Mouse (Mus musculus) megakaryocyte-erythroid progenitor cell, adult 5-6 weeks (primary cell): Measurements from ENCODE around the gene Srsf2. TPM values are rescaled to one million over a fixed set of nuclear protein-coding genes. Genes with fewer than 3 reads are reported as not detected.
"Not testable (repeated sequence)": the region's sequence is repeated elsewhere in the genome, so short reads cannot be mapped to it uniquely, and the experiment has no call there.

Experiments
- ATAC-seq: replicated peaks from 2 replicates; pipeline ENCODE4 v1.8.0; 2016; ENCODE audit warnings: mild to moderate bottlenecking, inconsistent platforms; ENCODE audit not compliant: severe bottlenecking, poor library complexity, low FRiP score, low TSS enrichment
- total RNA-seq, 2 experiments: library from RNA; stranded (forward) in 1 of 2; stranded (reverse) in 1 of 2; fragments of 200-1000, 215-1000 nt in 1 of 2; fragments of >200 nt in 1 of 2; fragmentation: Nextera tagmentation in 1 of 2; gene quantifications; 2 replicates each; pipeline ENCODE4 v1.2.3; 2014 to 2017

The Srsf2 gene
- total RNA-seq (2014; fragmentation: Nextera tagmentation): 740 and 930 TPM in 2 replicates
- 646 and 663 TPM in 2 replicates for total RNA-seq (2017)

GRCm38 (mm10) chr11:116852891-116853511 lies at the start of gene Srsf2:
TSS of gene Srsf2 (minus strand) at chr11:116853094.
- peak; percentile 81 for ATAC-seq

- ATAC-seq: not testable (repeated sequence)
Observed at GRCm38 (mm10) chr11:116902588-116902987, 49.7 kb upstream of the Srsf2 start.

GRCm38 (mm10) chr11:116899247-116899646 lies 46.4 kb upstream of the Srsf2 start:
- ATAC-seq: no peak

GRCm38 (mm10) chr11:116895402-116895801 lies 42.5 kb upstream of the Srsf2 start:
- ATAC-seq: no peak

- no peak for ATAC-seq
Observed at GRCm38 (mm10) chr11:116893532-116894442, 40.9 kb upstream of the Srsf2 start.

GRCm38 (mm10) chr11:116887136-116887535 lies 34.2 kb upstream of the Srsf2 start:
- ATAC-seq: no peak

GRCm38 (mm10) chr11:116885275-116886151 lies 32.6 kb upstream of the Srsf2 start:
- peak; percentile 87 for ATAC-seq

- ATAC-seq: no peak
Observed at GRCm38 (mm10) chr11:116884061-116884460, 31.2 kb upstream of the Srsf2 start.

GRCm38 (mm10) chr11:116882446-116882845 lies 29.6 kb upstream of the Srsf2 start:
- no peak for ATAC-seq

- no peak for ATAC-seq
Observed at GRCm38 (mm10) chr11:116881440-116881839, 28.5 kb upstream of the Srsf2 start.

- ATAC-seq: no peak
Observed at GRCm38 (mm10) chr11:116880839-116881238, 27.9 kb upstream of the Srsf2 start.

- ATAC-seq: no peak
Observed at GRCm38 (mm10) chr11:116878454-116878853, 25.6 kb upstream of the Srsf2 start.

GRCm38 (mm10) chr11:116873987-116874386 lies 21.1 kb upstream of the Srsf2 start:
- no peak for ATAC-seq

GRCm38 (mm10) chr11:116871538-116871937 lies 18.6 kb upstream of the Srsf2 start:
- no peak for ATAC-seq

- no peak for ATAC-seq
Observed at GRCm38 (mm10) chr11:116869641-116870040, 16.7 kb upstream of the Srsf2 start.

- ATAC-seq: no peak
Observed at GRCm38 (mm10) chr11:116869223-116869622, 16.3 kb upstream of the Srsf2 start.

- ATAC-seq: no peak
Observed at GRCm38 (mm10) chr11:116868129-116868528, 15.2 kb upstream of the Srsf2 start.

- ATAC-seq: no peak
Observed at GRCm38 (mm10) chr11:116865945-116866585, 13.2 kb upstream of the Srsf2 start.

- ATAC-seq: no peak
Observed at GRCm38 (mm10) chr11:116864444-116864843, 11.6 kb upstream of the Srsf2 start.
